Mouse (Mus musculus) neural tube, embryonic 12.5 days (tissue): ENCODE results near the gene Adcy9. TPM values are rescaled to one million over a fixed set of nuclear protein-coding genes. Genes with fewer than 3 reads are reported as not detected.
"Not testable (repeated sequence)": the region's sequence is repeated elsewhere in the genome, so short reads cannot be mapped to it uniquely, and the experiment has no call there.

ENCODE experiments used
- ATAC-seq: fragments of 200-750 bp; cut with Nextera tagmentation; 2 replicates; pipeline ENCODE4 v1.8.0; 2017; ENCODE audit warnings: low read depth, mild to moderate bottlenecking, moderate TSS enrichment, moderate library complexity; ENCODE audit not compliant: low FRiP score
- H3K27ac ChIP-seq: fragments of 300-500 bp; sonication (generic); 2 replicates; pipeline ENCODE4 v1.5.1; 2016
- H3K27me3 ChIP-seq: fragments of 300-500 bp; sonication (generic); replicated peaks from 2 replicates; pipeline ENCODE4 v1.6.1; 2016; ENCODE audit warnings: mild to moderate bottlenecking
- H3K36me3 ChIP-seq: fragments of 300-500 bp; sonication (generic); 2 replicates; pipeline ENCODE4 v1.6.1; 2016; ENCODE audit warnings: mild to moderate bottlenecking
- H3K4me1 ChIP-seq: fragments of 300-500 bp; sonication (generic); 2 replicates; pipeline ENCODE4 v1.6.1; 2016
- H3K4me2 ChIP-seq: fragments of 300-500 bp; sonication (generic); replicated peaks from 2 replicates; pipeline ENCODE4 v1.6.1; 2016; ENCODE audit warnings: mild to moderate bottlenecking
- H3K4me3 ChIP-seq: fragments of 300-500 bp; sonication (generic); 2 replicates; pipeline ENCODE4 v1.5.1; 2016
- H3K9ac ChIP-seq: fragments of 300-500 bp; sonication (generic); 2 replicates; pipeline ENCODE4 v1.6.1; 2016; ENCODE audit warnings: mild to moderate bottlenecking
- H3K9me3 ChIP-seq: fragments of 300-500 bp; sonication (generic); 2 replicates; pipeline ENCODE4 v1.6.1; 2016; ENCODE audit warnings: mild to moderate bottlenecking
- WGBS: fragments of 180-500 bp; shearing (Covaris S2); methylation state at CpG from one replicate; pipeline ENCODE4 v1.1.7; 2016; 5-methylcytosine and 5-hydroxymethylcytosine counted together
- polyA plus RNA-seq: library from polyadenylated mRNA; unstranded; fragments of >200 nt; fragmentation: Nextera tagmentation; extraction: Ambion mirVana; gene quantifications from 2 replicates; pipeline ENCODE4 v1.2.1, GENCODE M21; 2016

Gene Adcy9
- polyA plus RNA-seq, 1 experiment from 2014 or later: 3.0 TPM

DNA sequence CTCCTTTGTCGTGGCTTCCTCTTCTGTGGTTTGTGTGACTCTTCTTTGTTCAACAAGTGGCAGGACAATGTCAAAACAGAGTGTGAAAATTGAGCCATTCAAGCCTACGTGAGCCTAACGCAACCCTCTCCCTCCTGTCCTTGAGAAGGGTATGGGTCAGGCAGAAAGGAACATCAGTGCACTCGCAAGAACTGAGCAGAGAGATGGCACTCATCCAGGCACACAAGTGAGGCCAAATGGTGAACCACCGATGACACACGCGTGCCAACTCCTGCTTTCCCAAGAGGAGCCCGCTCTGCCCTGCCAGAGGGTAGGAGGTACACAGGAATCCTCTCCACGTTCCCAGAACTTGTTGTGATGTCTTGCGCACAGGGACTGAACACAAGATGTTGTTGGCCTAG is 50.2 kb downstream of the Adcy9 start:
- Histone ChIP-seq H3K4me3 (no peak overlapping the region), H3K9me3 (no peaks in the 10 kb centered on the region), H3K4me1 (0 out of 2 replicates have a peak, but pooled peaks cover 3% of the 10 kb centered on the region), H3K36me3 (no peaks in the 10 kb centered on the region), H3K9ac (no peak overlapping the region), H3K4me2 (no peak overlapping the region), H3K27me3 (no peaks in the 10 kb centered on the region), H3K27ac (no peak overlapping the region)
- no peak for ATAC-seq
- WGBS: 65% methylated on average over 10 of the region's 10 CpGs

DNA sequence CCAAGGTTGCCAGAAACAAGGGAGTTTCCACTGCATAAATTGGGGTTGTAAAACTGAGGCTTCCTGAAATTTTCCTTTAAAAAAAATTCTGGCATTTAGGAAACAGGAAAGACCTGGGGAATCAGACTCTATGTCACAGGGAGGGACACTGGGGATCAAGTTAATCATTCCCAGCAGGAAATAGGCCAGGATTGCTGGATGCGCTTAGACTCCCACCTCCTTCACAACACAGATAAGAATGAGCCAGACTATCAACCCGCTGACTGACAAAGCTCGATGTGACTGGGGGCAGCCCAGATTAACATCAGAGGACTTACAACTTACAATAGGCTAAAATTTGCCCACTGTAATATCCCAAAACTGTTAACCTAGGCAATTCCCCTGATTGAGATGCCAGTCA is 52.4 kb downstream of the Adcy9 start:
- no peak overlapping the region for H3K4me2 ChIP-seq
- ATAC-seq: no peak
- no peak overlapping the region for H3K27ac ChIP-seq
- H3K27me3 ChIP-seq: no peaks in the 10 kb centered on the region
- WGBS: 72% methylated on average over 3 of the region's 3 CpGs
- H3K36me3 ChIP-seq: no peaks in the 10 kb centered on the region
- H3K9ac ChIP-seq: no peak overlapping the region
- 0 out of 2 replicates have a peak, but pooled peaks cover 3% of the 10 kb centered on the region for H3K4me1 ChIP-seq
- no peaks in the 10 kb centered on the region for H3K9me3 ChIP-seq
- H3K4me3 ChIP-seq: no peak overlapping the region

DNA sequence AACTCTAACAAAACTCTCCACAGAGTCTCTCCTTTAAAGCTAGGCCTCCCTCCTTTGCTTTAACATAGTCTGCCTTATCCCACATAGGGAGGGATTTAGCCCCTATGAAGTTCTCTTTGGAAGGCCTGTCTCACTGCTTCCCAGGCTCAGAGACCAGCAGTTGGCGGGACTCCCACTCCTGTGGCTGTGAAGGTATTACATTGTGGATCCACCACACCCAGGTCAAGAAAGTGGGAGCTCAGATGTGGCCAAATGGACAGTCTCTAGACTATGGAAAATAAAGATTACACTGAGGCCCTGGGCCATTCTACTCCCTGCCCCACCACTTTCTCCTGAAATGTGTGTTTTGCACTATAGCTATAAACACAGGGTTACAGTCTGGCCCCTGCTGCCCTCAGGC is 53.0 kb downstream of the Adcy9 start:
- Histone ChIP-seq H3K4me1 (0 out of 2 replicates have a peak, but pooled peaks cover 3% of the 10 kb centered on the region), H3K27ac (no peak overlapping the region), H3K36me3 (no peaks in the 10 kb centered on the region), H3K4me2 (no peak overlapping the region), H3K9me3 (no peaks in the 10 kb centered on the region), H3K9ac (no peak overlapping the region), H3K27me3 (no peaks in the 10 kb centered on the region), H3K4me3 (no peak overlapping the region)
- 78% methylated on average over 1 of the region's 1 CpGs for WGBS
- no peak for ATAC-seq

DNA sequence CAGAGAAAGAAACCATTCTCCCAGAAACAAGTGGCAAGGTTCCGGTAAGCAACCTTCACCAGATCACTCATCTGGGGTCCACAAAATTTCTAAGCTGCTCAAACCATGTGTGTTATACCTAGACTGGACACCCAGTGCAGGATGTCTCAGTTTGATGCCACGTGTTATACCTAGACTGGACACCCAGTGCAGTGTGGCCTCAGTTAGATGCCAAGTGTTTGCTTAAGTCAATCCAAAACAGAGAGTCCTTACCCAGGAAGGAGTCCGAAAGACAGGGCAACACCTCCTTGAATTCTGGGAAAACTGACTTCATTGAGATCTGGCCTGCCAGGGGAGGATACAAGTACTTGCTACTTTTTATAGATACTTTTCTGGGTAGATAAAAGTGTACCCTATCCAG is 53.6 kb downstream of the Adcy9 start:
- WGBS: 94% methylated on average over 3 of the region's 3 CpGs
- no peaks in the 10 kb centered on the region for H3K36me3 ChIP-seq
- no peak for ATAC-seq
- no peaks in the 10 kb centered on the region for H3K27me3 ChIP-seq
- H3K4me1 ChIP-seq: 0 out of 2 replicates have a peak, but pooled peaks cover 3% of the 10 kb centered on the region
- H3K4me3 ChIP-seq: no peak overlapping the region
- H3K27ac ChIP-seq: no peak overlapping the region
- no peak overlapping the region for H3K9ac ChIP-seq
- no peak overlapping the region for H3K4me2 ChIP-seq
- H3K9me3 ChIP-seq: no peaks in the 10 kb centered on the region

DNA sequence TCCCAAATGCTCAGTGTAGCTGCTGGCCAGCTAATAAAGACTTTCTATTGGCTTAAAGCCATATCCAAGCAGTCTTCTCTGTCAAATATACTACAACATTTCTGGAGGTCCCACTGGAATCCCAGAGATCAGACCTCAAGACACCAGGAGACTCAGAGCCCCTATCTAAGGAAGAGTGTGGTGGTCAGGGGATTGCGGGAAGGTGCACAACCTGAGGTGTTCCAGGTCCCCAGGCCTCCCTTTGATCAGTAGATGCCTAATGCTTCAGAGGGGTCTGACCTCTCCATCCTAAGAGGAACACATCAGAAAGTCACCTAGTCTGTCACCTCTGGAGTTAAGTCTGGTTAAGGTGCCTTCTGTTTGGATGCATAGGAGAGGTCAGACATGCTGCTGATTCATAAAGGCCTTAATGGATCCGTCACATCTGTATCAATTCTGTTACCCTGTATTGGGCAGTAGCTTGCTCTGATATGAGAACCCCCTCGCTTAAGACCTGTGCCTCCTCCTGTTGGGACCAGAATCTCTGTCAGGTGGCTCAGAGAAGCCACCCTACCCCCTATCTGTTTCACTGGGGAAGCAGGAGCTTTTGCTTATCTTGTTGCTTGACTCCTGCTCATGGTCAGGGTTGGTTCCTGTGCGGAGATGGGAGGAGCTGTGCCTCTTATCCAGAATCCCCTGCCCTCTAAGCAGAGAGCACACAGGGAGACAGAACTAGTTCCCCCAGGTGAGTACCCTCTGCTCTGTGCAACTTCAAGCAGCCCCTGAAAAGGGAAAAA is 56.8 kb downstream of the Adcy9 start:
- no peak overlapping the region for H3K9ac ChIP-seq
- no peak overlapping the region for H3K4me3 ChIP-seq
- ATAC-seq: no peak
- H3K27ac ChIP-seq: no peak overlapping the region
- H3K36me3 ChIP-seq: no peaks in the 10 kb centered on the region
- H3K27me3 ChIP-seq: no peaks in the 10 kb centered on the region
- WGBS: 87% methylated on average over 4 of the region's 4 CpGs
- H3K4me1 ChIP-seq: 0 out of 2 replicates have a peak, but pooled peaks cover 3% of the 10 kb centered on the region
- no peak overlapping the region for H3K4me2 ChIP-seq
- H3K9me3 ChIP-seq: no peaks in the 10 kb centered on the region

DNA sequence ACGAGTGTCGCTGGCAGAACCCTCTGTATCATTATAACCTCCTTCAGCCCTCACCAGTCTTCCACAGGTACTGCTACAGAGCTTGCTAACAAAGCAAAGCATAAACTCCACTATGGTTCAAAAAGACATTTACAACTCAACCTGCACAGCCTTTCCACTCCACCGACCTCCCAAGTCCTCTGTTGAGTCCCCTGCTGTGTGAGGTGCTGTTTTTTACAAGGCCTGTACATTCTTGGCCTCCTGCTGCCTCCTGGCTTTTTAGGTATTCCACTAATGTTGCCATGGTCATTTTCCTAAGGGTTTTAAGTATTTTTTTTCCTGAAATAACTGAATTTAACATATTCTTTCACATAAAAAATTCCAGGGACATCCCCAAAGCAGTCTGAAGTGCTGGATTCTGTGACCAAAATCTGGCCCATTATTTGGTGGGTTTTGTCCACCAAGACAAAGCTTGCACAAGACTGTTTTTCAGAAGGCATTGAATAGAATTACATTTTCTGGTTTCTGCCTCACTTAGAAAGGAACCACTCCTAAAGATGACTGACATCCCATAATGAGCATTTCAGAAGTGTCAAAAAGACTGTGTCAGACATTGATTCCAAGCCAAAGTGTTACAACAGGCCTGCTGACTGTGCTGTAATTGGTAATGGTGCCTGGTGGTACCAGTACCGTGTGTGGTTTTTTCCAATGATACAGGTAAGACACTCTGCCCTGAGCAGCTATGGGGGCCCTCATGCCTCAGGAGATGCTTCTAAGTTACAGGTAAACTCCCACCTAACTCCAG is 64.8 kb downstream of the Adcy9 start:
- no peak for ATAC-seq
- H3K4me1 ChIP-seq: no peaks in the 10 kb centered on the region
- H3K4me3 ChIP-seq: no peak overlapping the region
- H3K36me3 ChIP-seq: no peaks in the 10 kb centered on the region
- 47% methylated on average over 4 of the region's 4 CpGs for WGBS
- no peaks in the 10 kb centered on the region for H3K9me3 ChIP-seq
- no peak overlapping the region for H3K4me2 ChIP-seq
- no peak overlapping the region for H3K27ac ChIP-seq
- H3K9ac ChIP-seq: no peak overlapping the region
- H3K27me3 ChIP-seq: no peaks in the 10 kb centered on the region

DNA sequence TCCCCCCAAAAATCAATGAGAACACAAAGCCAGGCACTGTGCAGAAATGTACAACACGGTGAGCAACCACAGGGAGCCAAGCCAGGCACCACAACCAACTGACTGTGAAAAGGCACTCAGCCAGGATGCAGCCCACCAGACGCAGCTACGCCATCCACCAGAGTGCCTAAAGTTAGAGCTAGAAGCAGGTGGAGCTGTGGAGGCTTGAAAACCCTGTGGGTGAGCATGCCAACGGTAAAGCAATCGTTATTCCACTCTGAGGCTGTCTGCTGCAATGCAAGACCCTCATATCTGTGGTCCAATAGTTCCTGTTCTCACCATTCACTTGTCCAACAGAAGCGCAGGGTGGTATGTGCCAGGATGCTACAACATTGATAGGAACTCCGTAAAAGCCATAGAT is 77.7 kb downstream of the Adcy9 start:
- WGBS: 89% methylated on average over 7 of the region's 7 CpGs
- no peak overlapping the region for H3K4me2 ChIP-seq

DNA sequence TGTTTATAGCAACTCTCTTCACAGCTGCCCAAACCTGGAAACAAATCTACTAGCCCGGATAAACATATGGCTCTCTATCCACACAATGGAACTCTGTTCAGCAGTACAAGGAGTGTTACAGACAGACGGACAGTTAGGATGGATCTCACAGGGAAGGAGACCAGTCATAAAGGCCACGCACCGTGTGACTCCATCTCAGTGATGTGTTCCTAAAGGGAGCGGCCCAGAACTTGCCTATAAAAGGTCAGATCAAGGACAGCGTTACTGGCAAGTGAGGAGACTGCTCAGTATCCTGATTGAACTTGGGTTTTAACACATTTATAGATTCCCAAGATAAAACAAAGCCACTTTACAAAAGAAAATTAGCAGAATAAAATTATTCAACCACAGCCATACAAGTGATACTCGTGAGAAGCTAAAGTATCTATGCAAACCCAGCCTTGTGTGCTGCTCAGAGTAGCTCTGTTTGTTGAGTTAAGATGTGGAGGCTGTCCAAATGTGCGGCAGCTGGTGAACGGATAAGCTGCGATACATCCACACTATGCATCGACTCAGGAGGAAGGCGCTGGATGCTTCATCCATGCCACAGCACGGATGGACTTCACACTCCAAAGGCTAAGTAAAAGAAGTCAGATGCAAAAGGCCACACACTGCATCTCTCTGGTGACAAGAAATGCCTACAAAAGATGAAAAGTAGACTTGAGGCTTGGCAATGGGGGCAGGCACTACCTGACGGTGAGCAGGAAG is 78.8 kb downstream of the Adcy9 start:
- 82% methylated on average over 14 of the region's 14 CpGs for WGBS
- Histone ChIP-seq H3K27ac (no peak overlapping the region), H3K4me3 (no peak overlapping the region), H3K36me3 (no peaks in the 10 kb centered on the region), H3K27me3 (no peaks in the 10 kb centered on the region), H3K9ac (no peak overlapping the region), H3K4me2 (no peak overlapping the region), H3K9me3 (no peaks in the 10 kb centered on the region), H3K4me1 (no peaks in the 10 kb centered on the region)
- ATAC-seq: no peak

More for the DNA sequence above, 77.7 kb downstream of the Adcy9 start:
- no peaks in the 10 kb centered on the region for H3K4me1 ChIP-seq
- H3K27me3 ChIP-seq: no peaks in the 10 kb centered on the region
- H3K36me3 ChIP-seq: no peaks in the 10 kb centered on the region
- H3K27ac ChIP-seq: no peak overlapping the region
- no peak overlapping the region for H3K4me3 ChIP-seq
- no peak overlapping the region for H3K9ac ChIP-seq
- no peak for ATAC-seq
- no peaks in the 10 kb centered on the region for H3K9me3 ChIP-seq

DNA sequence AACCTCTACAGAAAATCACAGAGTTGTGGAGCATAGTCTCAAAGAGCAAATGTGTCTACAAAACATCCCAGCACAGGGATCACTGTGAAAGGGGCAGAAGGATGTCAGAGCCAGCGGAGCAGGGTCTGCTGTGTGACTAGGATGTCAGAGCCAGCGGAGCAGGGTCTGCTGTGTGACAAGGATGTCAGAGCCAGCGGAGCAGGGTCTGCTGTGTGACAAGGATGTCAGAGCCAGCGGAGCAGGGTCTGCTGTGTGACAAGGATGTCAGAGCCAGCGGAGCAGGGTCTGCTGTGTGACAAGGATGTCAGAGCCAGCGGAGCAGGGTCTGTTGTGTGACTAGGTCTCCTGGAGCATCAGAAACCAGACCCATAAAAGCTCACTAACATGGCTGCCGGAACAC is 81.1 kb downstream of the Adcy9 start:
- H3K36me3 ChIP-seq, H3K4me1 ChIP-seq, H3K4me2 ChIP-seq, H3K27me3 ChIP-seq, H3K9me3 ChIP-seq, H3K4me3 ChIP-seq, H3K27ac ChIP-seq, H3K9ac ChIP-seq, ATAC-seq: not testable (repeated sequence)
- 88% methylated on average over 7 of the region's 7 CpGs for WGBS

DNA sequence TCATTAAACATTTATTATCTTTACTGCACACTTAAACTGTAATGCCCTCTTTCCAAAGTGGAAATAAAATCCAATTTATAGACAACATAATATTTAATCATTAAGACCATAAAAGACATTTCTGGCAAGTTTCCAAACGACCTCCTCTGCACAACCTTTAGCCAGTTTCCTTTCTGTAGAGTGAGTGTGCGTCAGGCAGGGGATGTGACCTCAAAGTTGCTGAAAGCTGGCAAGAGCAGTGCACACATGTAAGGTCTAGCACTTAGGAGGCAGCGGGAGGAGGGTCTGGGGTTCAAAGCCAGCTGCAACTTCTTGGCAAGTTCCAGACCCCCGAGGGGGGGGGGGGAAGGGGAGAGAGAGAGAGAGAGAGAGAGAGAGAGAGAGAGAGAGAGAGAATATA is 83.0 kb downstream of the Adcy9 start:
- Histone ChIP-seq H3K27ac (no peak overlapping the region), H3K9ac (no peak overlapping the region), H3K4me2 (no peak overlapping the region), H3K36me3 (no peaks in the 10 kb centered on the region), H3K9me3 (no peaks in the 10 kb centered on the region), H3K4me3 (no peak overlapping the region), H3K27me3 (no peaks in the 10 kb centered on the region), H3K4me1 (no peaks in the 10 kb centered on the region)
- 79% methylated on average over 4 of the region's 4 CpGs for WGBS
- ATAC-seq: no peak

DNA sequence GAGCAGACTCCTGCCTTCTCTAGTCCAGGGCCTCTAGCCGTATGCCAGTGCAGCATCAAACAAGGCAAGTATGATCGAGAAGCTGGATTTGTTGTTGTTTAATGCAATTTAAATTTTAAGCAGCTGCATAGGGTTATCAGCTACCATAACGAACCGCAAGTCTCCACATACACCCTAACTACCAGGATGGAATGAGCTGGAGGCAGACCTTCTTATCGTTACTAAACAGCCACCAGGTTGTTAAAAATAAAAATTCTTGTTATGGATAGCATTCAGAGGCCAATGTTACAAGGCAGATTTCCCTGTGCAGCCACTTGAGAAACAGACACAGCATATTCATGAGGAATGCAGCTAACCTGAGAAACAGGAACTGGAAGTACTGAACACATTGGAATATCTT is 86.5 kb downstream of the Adcy9 start:
- WGBS: 94% methylated on average over 5 of the region's 5 CpGs

DNA sequence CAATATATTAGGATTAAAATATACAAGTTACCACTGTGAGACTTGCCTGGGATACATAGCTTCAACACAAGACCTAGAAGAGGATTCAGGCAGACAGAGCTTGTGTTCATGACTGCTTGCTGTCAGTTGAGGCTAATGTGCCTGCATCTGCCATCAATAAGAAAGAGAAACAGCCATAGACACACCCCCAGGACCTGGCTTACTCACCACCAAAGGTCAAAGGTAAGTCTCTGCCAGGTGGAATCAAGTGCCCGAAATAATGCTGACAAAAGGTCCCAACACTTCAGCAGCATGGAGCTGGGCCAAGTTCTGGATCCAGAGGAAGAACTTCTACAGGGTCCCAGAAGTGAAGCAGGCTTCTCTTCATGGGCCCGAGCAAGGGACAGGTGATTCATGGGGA is 86.9 kb downstream of the Adcy9 start:
- no peak for ATAC-seq
- no peaks in the 10 kb centered on the region for H3K27me3 ChIP-seq
- 93% methylated on average over 2 of the region's 2 CpGs for WGBS
- H3K9me3 ChIP-seq: no peaks in the 10 kb centered on the region
- no peaks in the 10 kb centered on the region for H3K36me3 ChIP-seq
- H3K4me3 ChIP-seq: no peak overlapping the region
- H3K4me2 ChIP-seq: no peak overlapping the region
- H3K27ac ChIP-seq: no peak overlapping the region
- no peaks in the 10 kb centered on the region for H3K4me1 ChIP-seq
- H3K9ac ChIP-seq: no peak overlapping the region

More for the DNA sequence above, 86.5 kb downstream of the Adcy9 start:
- ATAC-seq: no peak
- Histone ChIP-seq H3K9ac (no peak overlapping the region), H3K4me1 (no peaks in the 10 kb centered on the region), H3K27me3 (no peaks in the 10 kb centered on the region), H3K9me3 (no peaks in the 10 kb centered on the region), H3K36me3 (no peaks in the 10 kb centered on the region), H3K4me2 (no peak overlapping the region), H3K27ac (no peak overlapping the region), H3K4me3 (no peak overlapping the region)
